Mouse (Mus musculus) megakaryocyte, embryonic 14.5 days (primary cell): ENCODE data around the gene Tex29.

ENCODE experiments used
- FLI1 ChIP-seq: IDR thresholded peaks from 2 replicates; pipeline ENCODE4 v1.6.1; 2012; ENCODE audit warnings: low read length, inconsistent platforms, mixed read lengths
- GATA1 ChIP-seq: IDR thresholded peaks from 3 replicates; pipeline ENCODE4 v1.6.1; 2012; ENCODE audit warnings: mixed read lengths, low read length, inconsistent platforms, borderline replicate concordance

DNA sequence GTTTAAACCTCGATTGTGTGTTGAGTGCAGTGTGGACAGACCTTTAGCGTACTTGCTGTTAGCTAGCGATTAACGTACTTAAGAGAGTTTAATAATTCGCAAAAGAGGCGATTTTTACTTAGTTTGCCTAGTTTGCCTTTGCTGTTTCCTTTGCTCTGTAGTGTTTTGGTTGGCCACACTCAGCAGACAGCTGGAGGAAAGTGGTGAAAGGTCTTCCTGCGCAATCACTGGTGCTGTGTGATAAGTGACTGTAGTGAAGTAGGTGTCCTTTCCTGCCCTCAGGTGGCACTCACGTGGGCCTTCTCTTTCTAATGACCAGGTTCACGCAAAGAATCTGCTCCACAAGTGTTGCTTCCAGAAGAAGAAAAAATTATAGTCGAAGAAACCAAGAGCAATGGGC, 9.1 kb upstream of the Tex29 start:
- TF ChIP-seq FLI1 (no peak), GATA1 (no peak)
